8 mouse cellular contexts compared by ENCODE assay signal in genomic region chr8:120668374-120668905, GRCm38 (mm10). TPM values are rescaled to one million over a fixed set of nuclear protein-coding genes. Genes with fewer than 3 reads are reported as not detected.
A peak's percentile ranks its signal among the peaks of the same experiment; 100 is the strongest.
DNase-seq lines count a peak whose midpoint lies in the region; ATAC-seq and TF ChIP-seq lines count a peak whose summit lies in the region.

Gene Emc8, minus strand, starts transcription at chr8:120668573.

- under 1% methylated on average over 51 of the region's 51 CpGs for WGBS in kidney, adult 2 months
- WGBS in forebrain, embryonic 10.5 days: under 1% methylated on average over 43 of the region's 51 CpGs
- under 1% methylated on average over 46 of the region's 51 CpGs for WGBS in limb, embryonic 11.5 days

- TF ChIP-seq EP300 in MEL (IDR thresholded peaks at IDR 0.05; ENCODE audit: low read depth in 1 of 2, low read length in 2 of 2): no peak

- peak within 1 kb of the TSS; percentile 90 for H3K9ac ChIP-seq in MEL (ENCODE audit: control insufficient read depth, low read depth, low read length, poor library complexity, severe bottlenecking)
- peak within 1 kb of the TSS; percentile 95 for H3K9ac ChIP-seq in limb, embryonic 11.5 days (ENCODE audit: low read length)

- H3K4me2 ChIP-seq in limb, embryonic 11.5 days (ENCODE audit: low read depth, severe bottlenecking): peak within 1 kb of the TSS; percentile 90
- peak within 1 kb of the TSS; percentile 87 for H3K4me2 ChIP-seq in myocyte (ENCODE audit: low read depth)

- H3K4me1 ChIP-seq in kidney, adult 2 months (ENCODE audit: control insufficient read depth, insufficient read depth, low read length): peaks cover 30% of the 10 kb centered on the region
- peaks cover 0 to 18% of the 10 kb centered on the region in 2 experiments; a peak in 2 of 4 replicates for H3K4me1 ChIP-seq in MEL (ENCODE audit: control insufficient read depth in 1 of 2, insufficient read depth in 2 of 2, low read length in 2 of 2)
- H3K4me1 ChIP-seq in forebrain, embryonic 10.5 days: peaks cover 67% of the 10 kb centered on the region
- peaks cover 19% of the 10 kb centered on the region for H3K4me1 ChIP-seq in limb, embryonic 11.5 days (ENCODE audit: control insufficient read depth, insufficient read depth, low read length)

- TF ChIP-seq CTCF in kidney, adult 2 months (conservative IDR thresholded peaks at IDR 0.05; ENCODE audit: insufficient read depth, insufficient read length, low read depth, low read length): no peak
- TF ChIP-seq CTCF in MEL (IDR thresholded peaks at IDR 0.05 in 2 of 3, conservative IDR thresholded peaks at IDR 0.05 in 1 of 3; ENCODE audit: control insufficient read depth in 1 of 3, insufficient read depth in 1 of 3, low read depth in 2 of 3, low read length in 3 of 3, poor library complexity in 1 of 3, severe bottlenecking in 1 of 3): no peak

- peaks cover 3% of the 10 kb centered on the region for H3K36me3 ChIP-seq in kidney, adult 2 months (ENCODE audit: control insufficient read depth, insufficient read depth, low read length)
- H3K36me3 ChIP-seq in MEL (ENCODE audit: control insufficient read depth in 1 of 2, insufficient read depth in 2 of 2, low read length in 2 of 2): peaks cover 7 to 22% of the 10 kb centered on the region in 2 experiments
- peaks cover 59% of the 10 kb centered on the region for H3K36me3 ChIP-seq in forebrain, embryonic 10.5 days (replicated peaks)
- H3K36me3 ChIP-seq in limb, embryonic 11.5 days (ENCODE audit: control insufficient read depth, insufficient read depth, low read length): peaks cover 14% of the 10 kb centered on the region
- peaks cover 25% of the 10 kb centered on the region for H3K36me3 ChIP-seq in myocyte (ENCODE audit: control insufficient read depth, insufficient read depth)

- H3K79me2 ChIP-seq in MEL (ENCODE audit: control insufficient read depth, insufficient read depth, low read length, poor library complexity) (peaks cover 69% of the 10 kb centered on the region), myocyte (ENCODE audit: control insufficient read depth, insufficient read depth) (peaks cover 72% of the 10 kb centered on the region)

- intact Hi-C loops in heart, postnatal 36 days (cut with DNase I): no loop called here

- no peaks in the 10 kb centered on the region for H3K9me3 ChIP-seq in MEL (replicated peaks; ENCODE audit: insufficient read depth, low read length)
- no peaks in the 10 kb centered on the region for H3K9me3 ChIP-seq in forebrain, embryonic 10.5 days
- no peaks in the 10 kb centered on the region for H3K9me3 ChIP-seq in limb, embryonic 11.5 days (ENCODE audit: control insufficient read depth, low read length)

- peak within 1 kb of the TSS; percentile 83 for H3K4me3 ChIP-seq in kidney, adult 2 months (ENCODE audit: insufficient read depth, low read depth, low read length)
- H3K4me3 ChIP-seq in MEL (ENCODE audit: control insufficient read depth in 1 of 2, insufficient read depth in 1 of 2, low read depth in 2 of 2, low read length in 2 of 2) (peak within 1 kb of the TSS; percentile 87 to 100), myocyte (peak within 1 kb of the TSS; percentile 67)
- H3K4me3 ChIP-seq in forebrain, embryonic 10.5 days: peak within 1 kb of the TSS; percentile 94
- H3K4me3 ChIP-seq in limb, embryonic 11.5 days (ENCODE audit: low read depth, low read length): peak within 1 kb of the TSS; percentile 97

- H3ac ChIP-seq in myocyte (ENCODE audit: control insufficient read depth, insufficient read length): peak within 1 kb of the TSS; percentile 78

- peak within 1 kb of the TSS; percentile 87 for H3K27ac ChIP-seq in kidney, adult 2 months (ENCODE audit: insufficient read depth, low read depth, low read length)
- H3K27ac ChIP-seq in MEL (ENCODE audit: control insufficient read depth, low read depth, low read length): peak within 1 kb of the TSS; percentile 66
- peak within 1 kb of the TSS; percentile 95 for H3K27ac ChIP-seq in forebrain, embryonic 10.5 days
- H3K27ac ChIP-seq in limb, embryonic 11.5 days (replicated peaks; ENCODE audit: low read depth, low read length): peak within 1 kb of the TSS; percentile 83

- no peak for TF ChIP-seq RAD21 in MEL (IDR thresholded peaks at IDR 0.05; ENCODE audit: low read depth, low read length)

- no peak for ATAC-seq in limb, embryonic 11.5 days (ENCODE audit: insufficient number of reproducible peaks, low FRiP score, low TSS enrichment, low read depth)

- TF ChIP-seq POLR2A in kidney, adult 2 months (IDR thresholded peaks at IDR 0.05; ENCODE audit: low read depth, low read length): no peak
- TF ChIP-seq POLR2A in MEL (IDR thresholded peaks at IDR 0.05; ENCODE audit: control insufficient read depth in 1 of 2, insufficient read depth in 1 of 2, low read depth in 1 of 2, low read length in 2 of 2, poor library complexity in 1 of 2): no peak
- no peak for TF ChIP-seq POLR2A in myocyte (IDR thresholded peaks at IDR 0.05; ENCODE audit: insufficient read length, low read depth)

- no peak for DNase-seq in kidney, adult 2 months
- no peak for DNase-seq in kidney, postnatal 14 days
- no peak for DNase-seq in MEL (ENCODE audit: low read depth, low spot score)
- DNase-seq in forebrain, embryonic 10.5 days (ENCODE audit: extremely low spot score, low spot score): no peak
- DNase-seq in heart, postnatal 36 days: peak in 1 of 2 experiments; percentile 36
- DNase-seq in limb, embryonic 11.5 days (ENCODE audit: low spot score): no peak
- no peak for DNase-seq in ovary, adult 18-20 months (ENCODE audit: low spot score)

- H3K27me3 ChIP-seq in kidney, adult 2 months (replicated peaks; ENCODE audit: control insufficient read depth, insufficient read depth, low read length): no peaks in the 10 kb centered on the region
- no peaks in the 10 kb centered on the region for H3K27me3 ChIP-seq in MEL (ENCODE audit: control insufficient read depth in 1 of 2, insufficient read depth in 2 of 2, low read length in 2 of 2)
- H3K27me3 ChIP-seq in forebrain, embryonic 10.5 days (ENCODE audit: poor library complexity, severe bottlenecking): no peaks in the 10 kb centered on the region
- no peaks in the 10 kb centered on the region for H3K27me3 ChIP-seq in limb, embryonic 11.5 days (ENCODE audit: control insufficient read depth, insufficient read depth, low read length)
- no peaks in the 10 kb centered on the region for H3K27me3 ChIP-seq in myocyte (ENCODE audit: control insufficient read depth, insufficient read depth, insufficient read length)

TF ChIP-seq in MEL, 35 proteins besides CTCF, POLR2A, EP300 and RAD21:
- no peak for TF ChIP-seq JUND (IDR thresholded peaks at IDR 0.05; ENCODE audit: low read depth, low read length)
- TF ChIP-seq MXI1 (IDR thresholded peaks at IDR 0.05; ENCODE audit: low read depth, low read length): peak; percentile 71
- no peak for TF ChIP-seq NRF1 (IDR thresholded peaks at IDR 0.05; ENCODE audit: insufficient read depth, low read depth, low read length, poor library complexity, severe bottlenecking)
- no peak for TF ChIP-seq GABPA (IDR thresholded peaks at IDR 0.05; ENCODE audit: low read depth, low read length)
- TF ChIP-seq SIN3A (IDR thresholded peaks at IDR 0.05; ENCODE audit: low read length): 0 out of 2 replicates have a peak, but pooled peaks have one; percentile 12
TF ChIP-seq in MEL: peak in this region for 2.

TF ChIP-seq in myocyte, 11 proteins besides CTCF, POLR2A, EP300 and RAD21:
- TF ChIP-seq MAX (IDR thresholded peaks at IDR 0.05; ENCODE audit: low read depth) (no peak), SRF (IDR thresholded peaks at IDR 0.05; ENCODE audit: control insufficient read depth, insufficient read length, low read depth) (no peak), MYOD1 (IDR thresholded peaks at IDR 0.05; ENCODE audit: control insufficient read depth in 1 of 3, insufficient read length in 2 of 3, low read depth in 2 of 3) (peak in 1 of 3 experiments; percentile 4), MYOG (IDR thresholded peaks at IDR 0.05; ENCODE audit: control insufficient read depth in 1 of 3, insufficient read depth in 1 of 3, insufficient read length in 2 of 3, low read depth in 2 of 3) (no peak), USF1 (IDR thresholded peaks at IDR 0.05; ENCODE audit: low read depth) (no peak), POLR2AphosphoS2 (IDR thresholded peaks at IDR 0.05; ENCODE audit: insufficient read length, low read depth) (no peak), E2F4 (IDR thresholded peaks at IDR 0.05; ENCODE audit: insufficient read depth) (no peak), REST (IDR thresholded peaks at IDR 0.05; ENCODE audit: insufficient read depth, insufficient read length) (no peak)

RNA-seq across cellular contexts. Expression of gene Emc8, which starts in this region (rescaled TPM):
- 67.0 and 67.8 TPM in 2 replicates for polyA plus RNA-seq in kidney, adult 2 months (2012; rRNA removed)
- total RNA-seq in MEL (2012; rRNA removed): 180 and 187 TPM in 2 replicates
- polyA plus RNA-seq in MEL (2012; ENCODE audit: insufficient read depth in 1 of 2, insufficient read length in 2 of 2, low read depth in 1 of 2, low replicate concordance in 2 of 2, missing spikeins in 1 of 2) (100 to 1,000 TPM in 1 of 2 experiments, not detected in 1; 269 TPM), myocyte (2012; fragmentation: generic; extraction: Trizol) (122 TPM)
- 379 and 400 TPM in 2 replicates for polyA plus RNA-seq in forebrain, embryonic 10.5 days (2016; fragmentation: Nextera tagmentation; extraction: Ambion mirVana)
- 10 to 100 TPM; 40.2 to 46.2 TPM for total RNA-seq in heart, postnatal 36 days (2021)
- 369 TPM in 2 replicates for polyA plus RNA-seq in limb, embryonic 11.5 days (2014; fragmentation: Nextera tagmentation; extraction: Ambion mirVana)
